Mouse (Mus musculus) heart, adult 2 months (tissue): ENCODE data around the gene Hist2h2aa1.
A peak's percentile ranks its signal among the peaks of the same experiment; 100 is the strongest.

ENCODE experiments used
- CTCF ChIP-seq: fragments of 200-600 bp; IDR thresholded peaks from 2 replicates; pipeline ENCODE4 v1.8.1; 2022; ENCODE audit warnings: antibody characterized with exemption, mild to moderate bottlenecking, moderate library complexity
- EP300 ChIP-seq: fragments of 200-500 bp; IDR thresholded peaks from 2 replicates; pipeline ENCODE4 v1.6.1; 2011; ENCODE audit warnings: low read depth, low read length, control low read depth; ENCODE audit not compliant: insufficient read depth
- POLR2A ChIP-seq: fragments of 200-500 bp; IDR thresholded peaks from 2 replicates; pipeline ENCODE4 v1.6.1; 2011; ENCODE audit warnings: mild to moderate bottlenecking, low read depth, low read length, control low read depth; ENCODE audit not compliant: insufficient read depth

DNA sequence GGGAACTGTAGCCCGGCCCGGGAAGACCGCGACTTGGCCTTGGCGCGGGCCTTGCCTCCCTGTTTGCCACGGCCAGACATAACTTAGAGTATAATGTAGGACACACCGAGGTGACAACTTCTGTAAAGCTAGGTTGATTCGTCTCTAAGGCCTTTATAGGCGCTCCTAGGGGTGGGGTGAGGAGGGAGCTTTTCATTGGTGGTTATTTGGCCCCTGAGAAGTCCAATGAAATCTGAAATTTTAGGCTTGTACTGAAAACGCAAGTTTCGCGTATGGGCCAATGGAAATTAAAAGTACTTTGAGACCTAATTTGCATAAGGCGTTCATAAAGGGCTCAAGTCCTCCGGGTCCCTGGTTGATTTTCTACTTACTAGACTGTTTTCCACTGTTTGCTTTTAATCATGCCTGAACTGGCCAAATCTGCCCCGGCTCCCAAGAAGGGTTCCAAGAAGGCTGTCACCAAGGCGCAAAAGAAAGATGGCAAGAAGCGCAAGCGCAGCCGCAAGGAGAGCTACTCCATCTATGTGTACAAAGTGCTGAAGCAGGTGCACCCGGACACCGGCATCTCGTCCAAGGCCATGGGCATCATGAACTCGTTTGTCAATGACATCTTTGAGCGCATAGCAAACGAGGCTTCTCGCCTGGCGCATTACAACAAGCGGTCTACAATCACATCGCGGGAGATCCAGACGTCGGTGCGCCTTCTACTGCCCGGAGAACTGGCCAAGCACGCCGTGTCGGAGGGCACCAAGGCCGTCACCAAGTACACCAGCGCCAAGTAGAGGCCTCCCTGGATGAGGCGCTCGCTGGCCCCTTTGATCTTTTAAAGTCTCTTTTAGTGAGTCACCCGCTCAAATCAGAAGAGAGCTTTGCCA is 24.3 kb upstream of the Hist2h2aa1 start, which contains the start of the genes Hist2h2ac and Hist2h2be:
- TF ChIP-seq CTCF (peak; percentile 26), POLR2A (peak; percentile 98), EP300 (peak; percentile 66)
